Mouse (Mus musculus) right cerebral cortex, adult 18-20 months (tissue): ENCODE data around the gene Atic.

ENCODE experiments used
- DNase-seq: peaks from one replicate; pipeline ENCODE4 v3.0.0; 2022; ENCODE audit warnings: mixed read lengths

Gene Atic

GRCm38 (mm10) chr1:71556688-71557612 is at the start of gene Atic:
Atic (plus strand) TSS chr1:71557150.
- peak; percentile 88 for DNase-seq

- DNase-seq: no peak
These were observed 49.7 kb upstream of the Atic start for GRCm38 (mm10) chr1:71507251-71507650.

- DNase-seq: no peak
These were observed 41.9 kb upstream of the Atic start for GRCm38 (mm10) chr1:71515041-71515440.

GRCm38 (mm10) chr1:71528808-71529648 is 27.9 kb upstream of the Atic start:
- no peak for DNase-seq

- no peak for DNase-seq
These were observed 26.2 kb upstream of the Atic start for GRCm38 (mm10) chr1:71530779-71531178.

- DNase-seq: peak; percentile 20
These were observed 25.3 kb upstream of the Atic start for GRCm38 (mm10) chr1:71531653-71532052.

- no peak for DNase-seq
These were observed 17.3 kb upstream of the Atic start for GRCm38 (mm10) chr1:71539641-71540040.

- no peak for DNase-seq
These were observed 16.5 kb upstream of the Atic start for GRCm38 (mm10) chr1:71540437-71540836.

- DNase-seq: no peak
These were observed 6.2 kb upstream of the Atic start for GRCm38 (mm10) chr1:71550626-71551195.

GRCm38 (mm10) chr1:71560626-71561025 is 3.7 kb downstream of the Atic start:
- no peak for DNase-seq

GRCm38 (mm10) chr1:71564291-71564690 is 7.3 kb downstream of the Atic start:
- no peak for DNase-seq

GRCm38 (mm10) chr1:71567884-71568605 is 11.1 kb downstream of the Atic start:
- no peak for DNase-seq

- no peak for DNase-seq
These were observed 13.2 kb downstream of the Atic start for GRCm38 (mm10) chr1:71570116-71570515.

GRCm38 (mm10) chr1:71575987-71576386 is 19.0 kb downstream of the Atic start:
- DNase-seq: no peak

GRCm38 (mm10) chr1:71576837-71577236 is 19.9 kb downstream of the Atic start:
- no peak for DNase-seq

- no peak for DNase-seq
These were observed 22.6 kb downstream of the Atic start for GRCm38 (mm10) chr1:71579526-71579925.

GRCm38 (mm10) chr1:71580408-71580807 is 23.5 kb downstream of the Atic start:
- no peak for DNase-seq

GRCm38 (mm10) chr1:71583302-71583701 is 26.4 kb downstream of the Atic start:
- no peak for DNase-seq

GRCm38 (mm10) chr1:71583900-71584299 is 26.9 kb downstream of the Atic start:
- DNase-seq: no peak

GRCm38 (mm10) chr1:71586658-71587057 is 29.7 kb downstream of the Atic start:
- no peak for DNase-seq

- no peak for DNase-seq
These were observed 33.1 kb downstream of the Atic start for GRCm38 (mm10) chr1:71590038-71590437.

GRCm38 (mm10) chr1:71593184-71593583 is 36.2 kb downstream of the Atic start:
- no peak for DNase-seq

- no peak for DNase-seq
These were observed 37.3 kb downstream of the Atic start for GRCm38 (mm10) chr1:71594268-71594667.
